Mouse (Mus musculus) large intestine, adult 2 months (tissue): ENCODE measurements around the gene Sphk2. TPM values are rescaled to one million over a fixed set of nuclear protein-coding genes. Genes with fewer than 3 reads are reported as not detected.

ENCODE experiments used
- DNase-seq: peaks from one replicate; pipeline ENCODE4 v3.0.0-alpha.2; 2012; ENCODE audit warnings: low read depth, low spot score
- WGBS: fragments of 180-500 bp; shearing (Covaris S2); methylation state at CpG from one replicate; pipeline ENCODE4 v1.1.7; 2018; 5-methylcytosine and 5-hydroxymethylcytosine counted together
- polyA plus RNA-seq: library from polyadenylated mRNA; depleted of rRNA; stranded (reverse); fragments of >200 nt; gene quantifications from 2 replicates; pipeline ENCODE4 v1.2.3, GENCODE M21; 2012

Sphk2 gene
- polyA plus RNA-seq, 1 experiment: 51.9 TPM

- no peak for DNase-seq
- WGBS: 43% methylated on average over 10 of the region's 10 CpGs
These were observed 8.6 kb upstream of the Sphk2 start for GRCm38 (mm10) chr7:45726419-45726818.

DNA sequence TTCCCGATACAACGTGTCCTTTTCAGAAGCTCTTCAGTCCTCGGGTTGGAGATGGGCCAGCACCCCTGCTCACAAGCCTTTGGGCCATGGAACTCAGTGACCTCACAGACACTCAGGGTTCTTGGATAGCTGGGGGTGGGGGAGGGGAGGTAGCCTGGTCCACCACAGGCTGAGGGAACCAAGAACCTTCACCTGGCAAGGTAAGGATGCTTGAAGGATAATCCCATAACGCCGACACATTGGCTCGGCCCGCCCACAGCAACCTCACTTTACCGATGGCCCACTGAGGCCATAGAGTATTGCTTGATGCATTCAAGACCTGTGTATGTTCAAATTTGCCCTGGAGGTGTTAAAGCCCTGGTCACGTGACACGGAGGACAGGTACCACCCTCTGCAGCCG is 7.9 kb upstream of the Sphk2 start, which contains the start of gene Spaca4:
Gene Spaca4, minus strand, starts transcription at position 101 of the 400 bp plus-strand sequence.
- DNase-seq: no peak
- 65% methylated on average over 11 of the region's 11 CpGs for WGBS

DNA sequence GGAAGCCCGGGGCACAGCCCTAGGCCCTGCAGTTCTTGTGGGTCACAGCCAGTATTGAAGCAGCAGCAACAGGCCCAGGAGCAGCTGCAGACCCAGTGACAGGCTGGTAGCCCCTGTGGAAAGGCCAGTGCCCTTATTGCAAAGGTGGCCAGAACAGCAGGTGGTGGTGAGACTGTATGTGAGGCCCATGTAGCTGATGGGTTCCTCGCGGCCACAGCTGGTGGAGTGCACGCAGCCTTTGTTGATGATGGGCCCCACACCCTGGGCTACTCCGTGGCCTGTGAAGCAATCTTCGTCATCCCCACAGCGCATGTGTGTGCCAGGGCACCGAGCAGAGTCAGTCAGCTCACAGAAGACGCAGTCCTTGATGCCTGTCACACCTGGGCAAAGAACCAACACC is 7.3 kb upstream of the Sphk2 start:
- no peak for DNase-seq
- WGBS: 48% methylated on average over 9 of the region's 9 CpGs

DNA sequence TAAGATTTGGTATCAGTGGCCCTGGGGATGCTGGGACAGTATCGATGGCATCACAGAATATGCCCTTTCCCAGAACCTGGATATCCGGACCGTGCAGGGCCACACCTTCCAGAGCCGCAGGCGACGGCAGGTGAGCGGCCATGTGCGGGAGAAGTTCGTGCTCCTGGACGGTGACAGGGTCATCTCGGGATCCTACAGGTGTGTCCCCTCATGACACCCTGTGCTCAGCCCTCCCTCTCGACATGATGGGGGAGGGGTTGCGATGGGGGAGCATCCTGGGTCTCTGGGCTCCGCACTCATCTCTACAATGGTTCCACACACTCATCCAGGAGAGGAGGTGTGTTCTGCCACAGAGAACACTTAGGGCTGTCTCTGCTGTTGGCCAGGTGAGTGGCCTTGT is 6.0 kb upstream of the Sphk2 start:
- 77% methylated on average over 14 of the region's 14 CpGs for WGBS

GRCm38 (mm10) chr7:45723301-45723700 is 5.5 kb upstream of the Sphk2 start:
- WGBS: 74% methylated on average over 4 of the region's 4 CpGs

More for the DNA sequence above, 6.0 kb upstream of the Sphk2 start:
- no peak for DNase-seq

GRCm38 (mm10) chr7:45722348-45722713 is 4.5 kb upstream of the Sphk2 start:
- 39% methylated on average over 13 of the region's 13 CpGs for WGBS
- DNase-seq: no peak

More at GRCm38 (mm10) chr7:45723301-45723700, 5.5 kb upstream of the Sphk2 start:
- no peak for DNase-seq

GRCm38 (mm10) chr7:45721642-45722347 is 4.0 kb upstream of the Sphk2 start:
- DNase-seq: no peak
- 20% methylated on average over 13 of the region's 13 CpGs for WGBS

DNA sequence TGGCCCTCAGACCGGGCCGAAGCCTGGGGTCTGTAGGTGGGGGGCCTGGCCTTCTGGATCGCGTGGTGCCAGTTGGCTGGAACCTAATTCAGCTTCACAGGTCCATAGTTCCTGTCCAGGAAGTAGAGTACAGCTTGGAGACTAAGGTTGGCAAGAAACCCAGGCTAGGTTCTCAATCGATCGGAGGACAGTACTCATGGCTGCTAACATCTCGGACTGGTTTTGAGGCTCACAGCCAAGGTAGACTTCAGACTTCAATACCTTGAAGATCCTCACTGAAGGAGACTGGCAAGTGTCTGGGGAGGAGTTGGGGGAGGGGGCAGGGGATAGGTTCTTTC is 3.4 kb upstream of the Sphk2 start:
- 35% methylated on average over 7 of the region's 7 CpGs for WGBS
- DNase-seq: no peak

DNA sequence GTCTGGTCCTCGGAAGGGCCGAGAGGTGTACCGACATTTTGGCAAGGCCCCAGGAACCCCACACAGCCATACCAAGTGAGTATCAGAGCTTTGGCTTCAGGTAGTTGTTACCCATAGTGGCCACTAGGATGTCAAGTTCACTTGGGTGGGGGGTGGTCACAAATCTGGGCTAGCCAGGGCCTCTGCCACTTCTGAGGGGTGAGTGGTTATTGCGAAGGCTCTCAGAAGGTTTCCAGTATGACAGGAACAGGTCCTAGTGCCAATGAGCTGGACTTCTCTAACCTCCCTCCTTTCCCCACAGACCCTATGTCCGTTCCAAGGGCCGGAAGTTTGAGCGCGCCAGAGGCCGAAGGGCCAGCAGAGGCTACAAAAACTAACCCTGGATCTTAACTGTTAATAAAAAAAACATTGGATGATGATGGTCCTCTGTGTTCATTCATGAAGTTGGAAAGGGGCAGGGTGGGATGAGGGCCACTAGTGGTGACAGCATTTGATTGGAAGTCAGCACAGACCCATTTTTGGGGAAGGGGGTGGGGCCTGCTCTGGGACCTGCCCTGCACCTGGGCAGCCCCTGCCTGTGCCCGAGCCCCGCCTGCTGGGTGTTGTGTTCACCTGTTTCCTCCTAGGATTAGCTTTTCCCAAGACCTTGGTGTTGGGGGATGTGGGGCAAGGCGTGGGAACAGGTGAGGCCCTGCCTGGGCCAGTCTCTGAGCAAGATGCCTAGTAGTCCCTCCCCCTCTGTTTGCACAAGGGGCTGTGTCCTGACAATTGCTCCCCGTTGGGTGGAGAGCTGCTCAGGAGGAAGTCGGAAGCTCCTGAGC is 2.8 kb upstream of the Sphk2 start, which contains the start of gene Fam83e:
Gene Fam83e, plus strand, starts transcription at position 800 of the 821 bp plus-strand sequence.
- WGBS: 35% methylated on average over 14 of the region's 14 CpGs
- DNase-seq: no peak

GRCm38 (mm10) chr7:45719738-45720412 is 2.1 kb upstream of the Sphk2 start:
- DNase-seq: no peak
- 46% methylated on average over 16 of the region's 16 CpGs for WGBS

GRCm38 (mm10) chr7:45719180-45719579 is 1.4 kb upstream of the Sphk2 start:
- no peak for DNase-seq
- WGBS: 37% methylated on average over 10 of the region's 10 CpGs

GRCm38 (mm10) chr7:45718331-45718730 is 529 bp upstream of the Sphk2 start:
- WGBS: under 1% methylated on average over 20 of the region's 20 CpGs
- DNase-seq: no peak

GRCm38 (mm10) chr7:45716952-45717917 is 567 bp downstream of the Sphk2 start:
- WGBS: 4% methylated on average over 31 of the region's 31 CpGs
- no peak for DNase-seq

DNA sequence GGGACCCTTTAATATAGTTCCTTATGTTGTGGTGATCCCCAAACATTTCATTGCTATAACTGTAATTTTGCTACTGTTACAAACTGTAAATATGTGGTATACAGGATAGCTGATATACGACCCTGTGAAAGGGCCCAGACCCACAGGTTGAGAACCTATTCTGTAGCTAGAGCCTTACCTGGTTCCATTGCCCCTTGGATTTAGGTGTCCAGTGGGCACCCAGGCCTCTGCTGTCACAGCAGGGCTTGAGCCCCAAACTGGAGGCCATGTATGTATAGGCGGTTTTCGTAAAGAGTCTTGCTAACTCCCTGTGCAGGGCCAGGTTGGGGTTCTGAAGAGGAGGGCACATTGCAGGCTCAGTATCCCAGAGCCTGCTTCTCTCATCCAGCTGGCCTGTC is 1.3 kb downstream of the Sphk2 start:
- 80% methylated on average over 3 of the region's 3 CpGs for WGBS
- DNase-seq: no peak

- DNase-seq: no peak
- WGBS: 60% methylated on average over 19 of the region's 19 CpGs
These were observed 1.9 kb downstream of the Sphk2 start for GRCm38 (mm10) chr7:45715741-45716459.

- 2% methylated on average over 34 of the region's 34 CpGs for WGBS
- no peak for DNase-seq
These were observed 2.6 kb downstream of the Sphk2 start, which contains the start of gene Rpl18 for GRCm38 (mm10) chr7:45715090-45715708. TSS of gene Rpl18 (plus strand) at chr7:45715457.

DNA sequence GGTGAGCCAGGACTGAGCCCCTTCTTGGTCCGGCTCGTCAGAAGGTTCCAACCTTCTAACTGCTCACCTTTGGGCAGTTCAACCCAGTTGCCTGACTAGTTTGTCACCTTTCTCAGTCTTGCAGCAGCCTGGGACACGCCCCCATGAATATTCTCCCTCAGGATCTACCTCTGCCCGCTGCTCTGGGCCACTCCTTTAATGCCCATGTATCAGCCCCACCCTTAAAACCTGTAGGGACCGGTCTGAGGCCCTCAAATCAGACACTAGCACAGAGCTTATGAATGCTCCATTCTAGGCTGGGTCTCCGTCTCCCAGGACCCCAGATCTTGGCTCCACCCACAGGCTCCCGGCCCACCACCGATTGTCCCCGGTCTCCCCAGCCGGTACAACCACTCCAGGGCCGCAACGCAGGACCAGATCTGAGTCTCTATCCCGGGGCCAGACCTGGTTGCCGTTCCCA is 3.1 kb downstream of the Sphk2 start:
- DNase-seq: no peak

DNA sequence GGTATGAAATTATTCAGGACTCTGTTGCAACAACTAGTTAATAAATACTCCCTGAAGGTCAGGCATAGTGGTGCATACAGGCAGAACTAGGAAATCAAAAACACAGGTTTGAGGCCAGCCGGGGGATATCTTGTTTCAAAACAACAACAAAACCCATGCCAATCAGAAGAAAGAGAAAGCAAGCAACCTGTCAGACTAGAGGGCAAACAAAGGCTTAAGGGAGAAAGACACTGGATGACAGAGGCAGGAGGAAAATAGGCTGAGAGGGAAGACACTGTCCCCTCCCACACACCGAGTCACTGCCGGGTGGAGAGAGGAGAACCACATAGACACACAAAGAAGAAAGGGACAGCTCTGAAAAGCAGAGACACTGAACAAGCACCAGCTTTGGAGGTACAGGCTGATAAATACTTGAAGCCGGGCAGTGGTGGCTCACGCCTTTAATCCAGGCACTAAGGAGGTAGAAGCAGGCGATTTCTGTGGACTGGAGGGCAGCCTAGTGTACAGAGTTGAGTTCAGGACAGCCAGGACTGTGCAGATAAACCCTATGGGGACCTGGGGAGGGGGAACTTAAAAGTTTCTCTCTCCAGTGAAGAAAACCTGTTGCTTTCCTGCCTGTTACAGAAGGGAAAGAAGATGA is 3.8 kb downstream of the Sphk2 start:
- DNase-seq: no peak
- 30% methylated on average over 6 of the region's 6 CpGs for WGBS

More for the DNA sequence above, 3.1 kb downstream of the Sphk2 start:
- 2% methylated on average over 14 of the region's 14 CpGs for WGBS
